Mouse (Mus musculus) common myeloid progenitor, adult 5-6 weeks (primary cell): ENCODE measurements around the gene Dnajb4. TPM values are rescaled to one million over a fixed set of nuclear protein-coding genes. Genes with fewer than 3 reads are reported as not detected.
"Not testable (repeated sequence)": the region's sequence is repeated elsewhere in the genome, so short reads cannot be mapped to it uniquely, and the experiment has no call there.

Experiments used
- ATAC-seq: replicated peaks from 2 replicates; pipeline ENCODE4 v1.8.0; 2016; ENCODE audit warnings: low read depth, mild to moderate bottlenecking, moderate TSS enrichment, inconsistent platforms; ENCODE audit not compliant: poor library complexity, severe bottlenecking
- total RNA-seq: library from RNA; stranded (forward); fragments of 200-1000, 187-1606 nt; gene quantifications from 2 replicates; pipeline ENCODE4 v1.2.3, GENCODE M21; 2017

Dnajb4 gene
- total RNA-seq, 1 experiment from 2014 or later, result 88.3 TPM

DNA sequence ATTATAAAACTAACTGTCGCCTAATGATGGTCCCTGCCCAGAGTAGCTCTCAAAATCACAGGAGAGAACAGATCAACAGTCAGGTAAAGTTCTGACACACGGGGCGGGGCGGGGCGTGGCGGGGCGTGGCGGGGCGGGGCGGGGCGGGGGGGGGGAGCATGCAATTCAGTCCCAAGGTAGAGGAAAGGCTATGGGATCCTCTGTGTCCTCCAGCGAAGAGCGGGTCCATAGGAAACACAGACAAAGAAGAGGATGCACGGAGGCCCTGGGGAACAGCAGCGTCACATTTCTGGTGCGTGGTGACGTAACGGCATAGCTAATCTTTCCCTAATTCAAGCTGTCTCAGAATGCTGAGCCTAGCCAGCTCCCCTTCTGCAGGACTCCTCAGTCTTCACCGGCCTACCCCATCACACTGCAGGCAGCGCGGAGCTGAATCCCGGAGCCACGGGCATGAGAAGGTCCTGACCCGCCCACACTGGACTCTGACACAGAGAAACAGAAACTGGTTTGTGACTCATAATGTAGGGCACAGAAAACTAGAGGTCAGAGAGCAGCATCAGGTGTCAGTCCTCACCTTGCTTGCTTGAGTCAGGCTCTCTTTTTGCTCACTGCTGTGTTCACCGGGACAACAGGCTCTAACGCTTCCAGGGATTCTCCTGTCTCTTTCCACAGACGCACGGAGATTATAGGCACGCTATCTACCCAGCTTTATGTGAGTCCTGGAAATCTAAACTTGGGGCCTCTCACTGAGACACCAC is 58.2 kb downstream of the Dnajb4 start:
- ATAC-seq, result peak; percentile 16

DNA sequence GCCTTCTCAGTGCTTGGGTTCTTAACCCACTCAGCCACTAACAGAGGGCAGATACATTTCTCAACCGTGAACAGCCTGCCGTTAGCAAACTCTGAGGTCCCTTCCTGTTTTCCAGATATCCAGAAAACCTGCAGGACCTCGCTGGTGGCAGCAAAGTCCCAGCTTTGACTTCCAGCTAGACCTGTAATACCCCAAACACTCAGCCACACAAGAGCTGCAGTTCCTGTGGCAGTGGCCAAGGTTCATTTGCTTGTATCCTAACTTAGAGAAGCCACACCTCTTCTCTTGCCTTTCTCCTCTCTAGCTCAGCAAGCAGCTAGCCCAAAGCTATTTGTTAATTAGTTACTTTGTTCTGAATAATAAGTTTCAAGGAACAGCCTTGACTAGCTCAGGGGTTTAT is 60.2 kb downstream of the Dnajb4 start:
- no peak for ATAC-seq

DNA sequence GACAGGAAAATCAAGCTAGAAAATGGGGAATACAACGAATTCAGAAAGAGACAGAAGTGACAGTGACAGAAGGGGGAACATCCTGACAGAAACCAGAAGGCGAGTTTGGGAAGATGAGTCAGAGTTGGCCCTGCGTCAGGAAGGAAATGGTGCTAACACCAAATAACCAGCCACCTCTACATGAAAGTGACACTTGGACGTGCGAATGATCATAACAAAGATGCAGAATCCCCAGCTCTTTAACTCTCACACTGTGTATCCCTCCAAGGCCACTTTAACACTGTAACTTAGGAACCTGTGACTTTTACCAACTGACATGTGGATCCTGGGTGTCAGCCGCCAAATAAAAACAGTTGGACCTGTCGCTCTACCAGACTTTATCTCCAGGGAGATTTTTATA is 60.7 kb downstream of the Dnajb4 start:
- ATAC-seq, result peak; percentile 37; the same call in 1 of the 2 replicates

DNA sequence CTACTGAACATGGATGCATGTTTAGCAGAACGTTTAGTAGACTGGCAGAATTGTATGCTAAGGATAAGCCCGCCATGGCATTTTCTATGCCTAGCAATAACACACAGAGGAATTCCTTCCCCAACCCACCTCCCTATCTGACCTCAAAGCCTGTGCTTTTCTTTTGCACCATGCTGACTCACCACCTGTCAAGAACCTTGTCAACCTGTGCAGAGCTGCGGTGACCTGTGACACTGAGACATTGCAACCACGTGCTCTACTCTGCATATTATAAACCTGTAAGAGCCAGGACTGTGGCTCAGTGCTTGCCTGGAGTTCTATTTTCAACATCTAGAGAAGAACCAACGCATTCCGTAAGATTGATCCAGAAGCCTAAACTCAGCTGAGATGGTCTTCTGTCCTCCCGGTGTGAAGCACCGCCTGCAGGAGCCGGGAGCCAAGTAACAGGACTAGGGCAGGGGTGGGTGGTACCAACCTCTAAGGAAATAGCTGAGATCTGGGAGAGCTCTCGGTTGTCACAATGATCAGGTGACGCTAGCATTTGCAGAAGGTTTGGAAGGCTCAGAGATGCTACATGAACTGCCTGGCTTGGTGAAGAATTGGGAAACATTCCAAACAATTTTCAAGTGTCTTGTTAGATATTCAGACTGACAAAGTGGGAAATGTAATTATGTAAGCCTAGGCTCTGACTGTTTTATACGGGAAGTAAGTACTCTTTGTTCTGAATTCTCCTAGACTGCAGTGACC is 62.8 kb downstream of the Dnajb4 start:
- peak; percentile 58 for ATAC-seq

DNA sequence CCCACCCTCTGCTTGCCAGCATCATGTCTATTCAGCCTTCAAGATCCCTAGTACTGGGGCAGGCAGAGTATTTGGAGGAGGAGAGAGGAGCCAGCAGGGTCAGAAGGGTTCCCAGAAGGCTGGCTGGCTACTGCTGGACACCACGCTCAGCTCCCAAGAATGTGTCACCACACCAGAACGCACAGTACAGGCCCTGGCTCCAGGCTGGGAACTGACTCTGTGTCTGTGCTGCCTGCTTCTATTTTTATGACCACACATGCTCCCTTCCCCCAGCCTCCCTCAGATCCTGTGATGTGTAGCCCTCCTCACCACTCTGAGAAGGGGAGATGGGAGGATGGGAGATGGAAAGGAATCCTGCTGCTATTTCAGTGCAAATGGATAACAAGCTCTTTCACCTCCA is 64.9 kb downstream of the Dnajb4 start:
- ATAC-seq, result no peak

DNA sequence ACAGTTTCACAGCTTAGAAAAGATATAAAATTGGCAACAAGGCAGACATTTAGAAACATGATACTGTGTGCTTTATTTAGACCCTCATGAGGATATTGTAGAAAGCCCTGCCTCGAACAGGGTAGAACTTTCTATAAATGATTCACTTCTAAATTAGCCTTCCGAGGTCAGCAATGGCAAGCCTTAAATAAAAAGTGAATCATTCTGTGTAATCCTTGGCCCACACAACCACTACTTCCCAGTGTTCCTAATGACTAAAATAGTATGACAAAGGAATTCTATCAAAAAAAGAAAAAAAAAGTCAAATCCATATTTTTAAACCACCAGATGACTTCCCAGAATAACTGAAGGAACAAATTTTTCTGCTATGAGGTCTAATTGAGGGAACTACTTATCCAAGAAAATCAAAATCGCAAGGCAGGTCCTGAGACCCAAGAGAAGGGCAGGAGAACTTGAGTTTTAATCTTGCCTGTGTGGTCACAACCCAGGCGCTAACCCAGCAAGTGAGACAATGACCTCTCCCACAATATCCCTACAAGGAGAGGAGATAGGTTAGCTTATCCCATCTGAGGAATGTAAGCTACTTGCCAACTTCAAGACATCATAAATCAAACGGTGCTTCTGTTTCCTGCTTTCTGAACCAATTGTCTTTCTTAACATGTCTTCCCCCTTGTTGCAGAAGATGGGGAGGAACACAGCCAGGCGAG is 67.0 kb downstream of the Dnajb4 start:
- ATAC-seq, result no peak

DNA sequence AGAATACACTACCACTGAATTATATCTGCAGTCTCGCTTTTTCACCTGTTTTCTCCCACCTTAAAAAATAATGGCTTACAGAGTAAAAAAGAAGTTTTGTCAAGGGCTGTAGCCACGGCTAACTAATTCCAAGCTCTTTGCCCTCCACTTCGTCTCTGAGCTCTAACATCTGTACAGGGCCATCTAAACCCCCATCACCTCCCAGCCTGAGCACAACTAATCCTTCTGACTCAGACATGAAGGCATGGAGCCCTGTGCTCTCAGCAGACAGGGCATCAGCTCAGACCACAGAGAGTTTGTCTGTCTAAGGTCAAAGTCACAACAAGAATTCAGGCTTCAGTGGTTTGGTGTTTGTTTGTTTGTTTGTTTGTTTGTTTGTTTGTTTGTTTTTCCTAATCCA is 68.0 kb downstream of the Dnajb4 start:
- no peak for ATAC-seq

DNA sequence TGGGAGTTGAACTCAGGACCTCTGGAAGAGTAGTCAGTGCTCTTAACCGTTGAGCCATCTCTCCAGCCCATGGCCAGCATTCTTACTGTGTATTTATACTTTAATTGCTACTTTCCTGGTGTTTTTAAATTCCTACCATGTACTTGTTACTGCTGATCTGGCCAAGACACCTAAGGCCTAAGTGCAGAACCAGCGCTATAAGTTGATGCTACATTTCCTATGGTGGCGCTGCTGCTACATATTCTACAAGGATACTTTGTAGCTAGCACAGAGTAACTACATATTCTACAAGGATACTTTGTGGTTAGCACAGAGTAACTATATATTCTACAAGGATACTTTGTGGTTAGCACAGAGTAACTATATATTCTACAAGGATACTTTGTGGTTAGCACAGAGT is 70.8 kb downstream of the Dnajb4 start:
- not testable (repeated sequence) for ATAC-seq

DNA sequence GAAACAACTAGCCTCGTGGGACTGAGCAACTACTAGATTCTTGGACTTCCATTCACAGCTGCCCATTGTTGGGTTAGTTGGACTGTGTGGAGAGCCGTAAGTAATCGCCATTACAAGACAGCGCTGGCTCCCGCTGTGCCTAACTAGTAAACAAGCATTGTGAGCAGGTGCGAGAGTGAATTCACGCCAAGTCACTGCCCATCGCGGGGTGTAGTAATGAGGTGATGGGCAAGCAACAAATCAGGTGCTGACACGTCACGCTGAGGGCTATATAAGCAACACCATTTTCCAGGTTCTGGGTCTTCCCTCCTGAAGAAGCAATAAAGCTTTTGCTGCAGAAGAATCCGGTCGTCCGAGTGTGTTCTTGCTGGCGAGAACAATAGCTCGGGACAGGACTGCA is 74.0 kb downstream of the Dnajb4 start:
- ATAC-seq, result not testable (repeated sequence)

DNA sequence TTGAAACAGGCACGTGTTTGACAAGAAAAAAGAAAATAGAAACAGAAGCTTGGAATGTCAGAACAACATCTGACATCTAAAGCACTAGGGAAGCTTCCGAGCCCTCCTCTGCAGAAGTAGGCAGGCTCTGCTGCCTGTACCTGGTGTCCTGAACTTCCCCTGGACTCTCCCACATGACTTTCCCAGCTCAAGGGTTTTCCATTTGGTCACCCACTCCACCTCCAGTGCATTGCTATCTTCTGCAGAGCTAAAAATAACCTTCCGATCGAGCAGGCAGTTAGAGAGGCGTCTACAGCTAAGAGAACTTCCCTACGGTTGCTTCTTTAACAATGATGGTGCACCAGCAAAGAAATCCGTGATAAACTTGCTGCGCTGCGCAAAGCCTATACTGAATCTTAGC is 76.5 kb downstream of the Dnajb4 start:
- no peak for ATAC-seq

DNA sequence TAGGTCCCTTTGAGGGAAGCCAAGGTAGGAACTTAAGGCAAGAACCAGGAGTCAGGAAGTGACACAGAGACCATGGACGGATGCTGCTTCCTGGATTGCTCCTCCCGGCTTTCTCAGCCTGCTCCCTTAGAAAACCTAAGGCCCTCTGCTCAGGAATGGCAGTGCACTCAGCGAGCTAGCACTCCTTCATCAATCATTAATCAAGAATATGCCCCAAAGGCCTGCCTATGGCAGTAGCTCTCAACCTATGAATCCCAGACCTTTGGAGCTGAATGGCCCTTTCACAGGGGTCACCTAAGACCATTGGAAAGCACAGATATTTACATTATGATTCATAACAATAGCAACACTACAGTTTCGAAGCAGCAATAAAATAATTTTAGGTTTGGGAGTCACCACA is 79.1 kb downstream of the Dnajb4 start:
- ATAC-seq, result no peak

DNA sequence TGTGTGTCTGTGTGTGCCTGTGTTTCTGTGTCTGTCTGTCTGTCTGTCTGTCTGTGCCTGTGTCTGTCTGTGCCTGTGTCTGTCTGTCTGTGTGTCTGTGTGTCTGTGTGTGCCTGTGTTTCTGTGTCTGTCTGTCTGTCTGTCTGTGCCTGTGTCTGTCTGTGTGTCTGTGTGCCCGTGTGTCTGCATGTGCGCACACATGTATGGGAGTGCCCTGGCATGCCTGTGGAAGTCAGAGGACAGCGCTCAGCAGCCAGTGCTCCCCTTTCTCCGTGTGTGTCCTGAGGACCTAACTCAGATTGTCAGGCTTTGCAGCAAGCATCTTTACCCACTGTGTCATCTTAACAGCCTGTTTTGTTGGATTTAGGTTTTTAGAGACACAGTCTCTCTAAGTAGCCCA is 80.7 kb downstream of the Dnajb4 start:
- not testable (repeated sequence) for ATAC-seq

DNA sequence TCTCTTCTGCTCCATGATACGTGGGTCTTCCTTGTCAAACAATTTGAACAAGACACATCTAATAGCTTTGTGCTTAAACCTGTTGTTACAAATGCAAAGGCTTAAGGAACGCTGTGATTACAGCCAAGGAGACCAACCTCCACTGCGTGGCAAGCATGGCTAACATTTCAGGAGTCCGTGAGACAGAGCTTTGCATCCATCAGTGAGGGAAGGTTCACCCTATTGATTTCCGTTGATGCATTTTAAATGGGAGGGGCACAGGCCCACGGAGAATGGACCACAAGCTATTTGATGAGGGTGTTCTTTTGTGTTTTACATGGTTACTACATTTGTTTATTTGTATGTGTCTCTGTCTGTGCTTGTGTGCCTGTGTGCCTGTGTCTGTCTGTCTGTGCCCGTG is 81.5 kb downstream of the Dnajb4 start:
- ATAC-seq, result no peak

Other genes starting within 250 kb of the Dnajb4 start
- gene Gipc2, start 44.1 kb downstream of the Dnajb4 start, total RNA-seq, result 1.2 TPM in 1 of 2 replicates, not detected in the other
- gene Fubp1, start 120 bp upstream of the Dnajb4 start, total RNA-seq, result 244 and 251 TPM in 2 replicates
- gene Nexn, start 56.0 kb upstream of the Dnajb4 start, total RNA-seq, result 0.64 TPM in 1 of 2 replicates, not detected in the other
- gene Miga1, start 130.1 kb upstream of the Dnajb4 start, total RNA-seq, result 25.3 and 29.1 TPM in 2 replicates
- gene Usp33, start 136.2 kb upstream of the Dnajb4 start, total RNA-seq, result 65.3 and 67.5 TPM in 2 replicates
- 75.6 and 95.0 TPM in 2 replicates for gene Zzz3, start 185.2 kb upstream of the Dnajb4 start, total RNA-seq